Mouse (Mus musculus): ENCODE results near the gene Def6.

Gene Def6

DNA sequence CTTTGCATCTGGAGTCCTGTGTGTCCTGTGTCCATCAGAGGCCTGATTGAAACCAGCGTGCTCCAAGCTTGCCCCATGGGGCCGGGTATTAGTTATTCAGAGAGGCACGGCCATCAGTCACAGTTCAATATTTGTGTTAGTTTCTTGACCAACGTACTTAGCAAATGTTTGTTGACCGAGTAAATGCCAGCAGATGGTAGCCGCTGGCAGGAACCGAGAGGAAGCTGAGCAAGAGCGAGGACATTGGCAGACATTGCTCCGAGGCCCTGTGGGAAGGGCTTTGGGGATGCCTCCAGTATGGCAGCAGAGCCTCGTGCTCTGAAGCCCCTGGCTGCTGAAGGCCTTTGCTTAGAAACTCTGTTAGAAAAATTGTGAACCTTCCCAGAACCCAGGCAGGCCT, 70.1 kb downstream of the Def6 start:
- DNase-seq, result no peak

DNA sequence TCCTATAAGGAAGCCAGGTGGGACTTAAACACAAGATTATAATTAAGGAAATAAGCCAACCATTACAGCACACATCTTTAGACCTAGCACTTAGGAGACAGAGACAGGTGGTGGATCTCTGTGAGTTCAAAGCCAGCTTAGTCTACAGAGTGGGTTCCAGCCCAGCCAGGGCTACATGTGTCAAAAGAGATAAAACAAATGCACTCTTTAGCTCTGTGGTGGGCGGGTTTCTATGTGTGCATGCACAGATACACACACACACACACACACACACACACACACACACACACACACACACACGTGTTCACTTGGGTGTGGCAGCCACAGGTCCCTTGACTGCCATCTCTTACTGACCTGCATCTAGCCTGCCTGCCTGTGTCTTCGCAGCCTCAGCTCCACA, 70.6 kb downstream of the Def6 start:
- DNase-seq, result no peak

All from kidney, adult 11 months (tissue).